Mouse (Mus musculus): ENCODE measurements around the gene Pcbp2. TPM values are rescaled to one million over a fixed set of nuclear protein-coding genes. Genes with fewer than 3 reads are reported as not detected.

The Pcbp2 gene
- total RNA-seq, 2 experiments from 2014 or later = 464 to 469 TPM

DNA sequence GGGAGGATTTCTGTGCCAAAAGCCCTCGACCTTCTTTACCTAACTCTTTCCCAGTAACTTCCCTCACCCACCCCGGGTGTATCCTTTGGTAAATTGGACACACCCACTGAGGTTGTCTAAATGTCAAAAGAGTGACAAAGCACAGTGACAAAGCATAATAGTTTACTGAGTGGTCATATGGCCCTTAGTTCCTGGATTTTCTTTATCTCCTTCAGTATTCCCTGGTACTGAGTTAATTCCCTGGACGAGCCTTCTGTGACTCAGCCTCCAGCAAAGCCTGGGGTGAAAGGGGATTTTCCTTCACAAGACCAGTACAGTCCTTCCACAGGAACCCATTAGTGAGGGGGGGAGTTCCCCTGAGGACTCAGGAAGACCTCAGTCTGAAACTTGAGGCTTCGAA lies 9.4 kb upstream of the Pcbp2 start:
- intact Hi-C loops (cut with DNase I) = no loop called here
- no peak for DNase-seq (ENCODE audit: low spot score in 2 of 2)

DNA sequence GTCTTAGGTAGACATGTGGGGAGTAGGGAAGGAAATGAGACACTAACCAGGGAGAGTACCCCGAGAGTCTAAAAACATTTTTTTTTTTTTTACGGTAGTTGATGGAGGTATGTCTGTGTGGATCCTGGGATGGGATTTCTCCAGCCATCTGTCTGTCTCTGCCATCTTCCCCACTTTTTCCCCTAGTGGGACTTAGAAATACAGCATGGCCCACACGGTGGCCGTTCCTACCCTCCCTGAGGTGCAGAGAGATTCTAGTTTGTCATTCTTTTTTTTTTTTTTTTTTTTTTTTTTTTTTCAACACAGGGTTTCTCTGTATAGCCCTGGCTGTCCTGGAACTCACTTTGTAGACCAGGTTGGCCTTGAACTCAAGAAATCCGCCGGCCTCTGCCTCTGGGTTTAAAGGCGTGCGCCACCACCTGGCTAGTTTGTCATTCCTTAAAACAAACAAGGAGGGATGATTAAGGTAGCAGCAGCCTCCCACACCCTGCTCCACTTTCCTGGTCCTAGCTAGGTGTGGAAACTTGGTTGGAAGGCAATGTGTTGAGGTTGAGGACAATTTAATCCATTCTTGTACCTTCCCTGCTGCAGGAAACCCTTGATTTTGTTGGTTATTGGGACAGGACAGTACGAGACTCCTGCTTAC lies 8.8 kb upstream of the Pcbp2 start:
- intact Hi-C loops (cut with DNase I) = no loop called here
- DNase-seq (ENCODE audit: low spot score in 2 of 2) = no peak

DNA sequence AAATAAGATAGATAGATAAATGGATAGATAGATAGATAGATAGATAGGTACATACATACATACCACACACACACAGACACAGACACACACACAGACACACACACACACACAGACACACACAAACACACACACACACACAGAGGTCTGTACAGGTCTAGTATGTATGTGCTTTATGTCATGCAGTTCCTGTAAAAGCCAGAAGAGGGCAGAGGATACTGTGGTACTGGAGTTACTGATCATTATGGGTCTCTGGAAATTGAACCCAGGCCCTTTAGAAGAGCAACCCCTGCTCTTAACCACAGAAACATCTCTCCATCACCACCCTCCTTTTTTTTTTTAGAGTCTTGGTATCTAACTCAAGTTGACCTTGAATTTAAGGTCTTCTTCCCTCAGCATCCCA lies 6.7 kb upstream of the Pcbp2 start:
- intact Hi-C loops (cut with DNase I) = no loop called here
- no peak for DNase-seq (ENCODE audit: low spot score in 2 of 2)

DNA sequence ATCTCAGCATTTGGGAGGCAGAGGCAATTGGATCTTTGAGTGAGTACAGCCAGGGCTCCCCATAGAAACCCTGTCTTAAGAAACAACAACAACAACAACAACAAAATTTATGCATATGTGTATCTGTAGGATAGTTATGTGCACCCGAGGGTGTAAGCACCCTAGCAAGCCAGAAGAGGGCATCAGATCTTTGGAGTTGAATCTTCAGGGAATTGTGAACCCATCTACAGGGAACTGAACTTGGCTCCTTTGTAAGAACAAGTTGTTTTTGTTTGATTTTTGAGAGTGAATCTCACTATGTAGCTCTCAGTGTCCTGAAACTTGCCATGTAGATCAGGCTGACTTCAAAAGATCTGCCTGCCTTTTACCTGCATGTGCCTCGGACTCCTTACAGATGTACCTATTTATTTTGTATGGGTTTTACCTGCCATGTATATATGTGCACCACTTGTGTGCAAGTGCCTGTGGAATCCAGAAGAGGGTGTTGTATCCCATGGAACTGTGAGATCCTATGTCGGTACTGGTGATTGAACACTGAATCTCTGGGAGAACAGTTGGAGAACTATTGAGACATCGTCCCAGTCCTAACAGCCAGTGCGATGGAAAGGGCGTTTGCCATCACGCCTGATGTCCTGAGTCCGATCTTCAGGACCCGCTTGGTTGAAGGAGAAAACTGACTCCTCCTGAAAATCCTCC lies 1.5 kb upstream of the Pcbp2 start:
- intact Hi-C loops (cut with DNase I) = no loop called here
- no peak for DNase-seq (ENCODE audit: low spot score in 2 of 2)

DNA sequence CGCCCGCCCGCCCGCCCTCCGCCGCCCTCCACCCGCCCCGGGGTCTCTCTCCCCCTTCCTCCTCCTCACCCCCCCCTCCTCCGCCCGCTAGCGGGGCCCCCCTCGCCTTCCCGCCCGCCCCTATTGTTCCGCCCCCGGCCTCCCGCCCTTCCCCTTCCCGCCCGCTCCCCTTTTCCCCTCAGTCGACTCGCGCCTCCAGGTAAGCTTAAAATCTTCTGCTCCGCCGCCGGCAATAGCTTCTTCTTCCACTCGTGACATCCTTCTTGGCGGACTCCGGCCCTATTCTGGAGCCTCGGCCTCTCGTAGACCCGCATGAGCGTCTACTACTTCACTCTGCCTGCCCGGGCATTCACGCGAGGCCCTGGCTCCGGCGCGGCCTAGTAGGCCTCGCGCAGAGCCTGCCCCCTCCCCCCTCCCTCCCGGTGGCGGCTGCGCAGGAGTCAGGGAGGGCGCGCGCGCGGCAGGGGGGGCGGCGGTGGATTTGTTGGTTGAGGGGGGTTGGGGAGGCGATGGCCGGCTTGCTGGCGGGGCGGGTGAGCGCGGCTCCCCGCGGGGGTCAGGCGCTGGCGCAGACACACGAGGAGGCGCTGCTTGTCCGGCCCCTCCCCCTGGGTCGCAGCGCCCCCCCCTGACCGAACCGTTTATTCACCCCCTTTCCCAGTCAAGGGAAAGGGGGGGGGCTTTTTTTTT lies 411 bp downstream of the Pcbp2 start:
- intact Hi-C loops (cut with DNase I) = loop anchor here (1.0 kb wide), 1 partner anchor 48 kb away; the partner anchor contains the start of gene Tarbp2
- DNase-seq (ENCODE audit: low spot score in 2 of 2) = peak; percentile 79 to 80

DNA sequence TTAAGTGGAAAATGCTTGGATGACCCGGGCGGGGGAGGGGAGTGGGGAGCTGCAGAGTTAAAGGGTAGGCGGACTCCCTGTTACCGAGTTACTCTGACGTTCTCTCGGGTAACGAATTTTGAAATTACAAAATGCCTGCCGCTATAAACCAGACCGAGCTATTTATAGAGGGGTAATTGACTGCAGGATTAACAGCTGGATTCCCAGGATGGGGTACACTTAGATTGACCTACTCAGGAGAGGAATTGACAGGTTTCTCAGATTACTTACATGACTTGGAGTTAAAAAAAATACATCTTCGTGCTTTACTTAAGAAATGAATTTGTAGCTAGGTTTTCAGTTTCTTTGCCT lies 931 bp downstream of the Pcbp2 start:
- no peak for DNase-seq (ENCODE audit: low spot score in 2 of 2)
- intact Hi-C loops (cut with DNase I) = loop anchor here (1.0 kb wide), 1 partner anchor 47 kb away; the partner anchor contains the start of gene Tarbp2

DNA sequence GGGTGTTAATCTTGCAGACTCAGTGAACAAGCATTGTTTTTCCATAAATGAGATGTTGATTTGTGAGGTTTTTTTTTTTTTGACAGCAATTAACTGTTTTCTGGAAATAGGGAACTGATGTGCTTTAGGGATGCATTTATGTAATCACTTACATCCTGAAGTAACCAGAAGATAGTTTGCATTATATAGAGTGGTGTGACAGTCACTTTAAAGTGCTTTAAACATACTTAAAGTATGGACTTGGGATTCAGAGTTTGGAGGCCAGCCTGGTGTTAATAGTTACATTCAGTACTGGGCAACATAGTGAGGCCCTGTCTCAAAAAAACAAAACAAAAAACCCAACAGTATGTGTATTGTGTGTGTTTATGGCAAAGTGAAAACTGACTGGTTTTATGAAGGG lies 1.4 kb downstream of the Pcbp2 start:
- intact Hi-C loops (cut with DNase I) = loop anchor here (1.0 kb wide), 1 partner anchor 47 kb away; the partner anchor contains the start of gene Tarbp2
- no peak for DNase-seq (ENCODE audit: low spot score in 2 of 2)

DNA sequence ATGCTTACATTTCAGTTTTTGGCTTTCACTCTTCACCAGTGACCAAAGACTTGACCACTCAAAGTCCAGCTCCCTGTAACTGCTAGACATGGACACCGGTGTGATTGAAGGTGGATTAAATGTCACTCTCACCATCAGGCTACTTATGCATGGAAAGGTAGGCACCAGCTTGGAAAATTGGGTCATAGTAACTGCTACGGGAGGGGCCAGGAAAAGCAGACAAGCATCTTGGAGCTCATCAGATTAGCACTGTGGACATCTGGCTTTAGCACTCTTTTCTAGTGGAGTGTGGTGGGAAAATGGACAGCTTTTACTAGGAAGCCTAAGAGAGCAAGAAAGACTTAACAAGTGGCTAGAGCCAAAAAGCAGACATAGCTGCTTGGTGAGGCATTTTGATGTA lies 2.9 kb downstream of the Pcbp2 start:
- intact Hi-C loops (cut with DNase I) = no loop called here

DNA sequence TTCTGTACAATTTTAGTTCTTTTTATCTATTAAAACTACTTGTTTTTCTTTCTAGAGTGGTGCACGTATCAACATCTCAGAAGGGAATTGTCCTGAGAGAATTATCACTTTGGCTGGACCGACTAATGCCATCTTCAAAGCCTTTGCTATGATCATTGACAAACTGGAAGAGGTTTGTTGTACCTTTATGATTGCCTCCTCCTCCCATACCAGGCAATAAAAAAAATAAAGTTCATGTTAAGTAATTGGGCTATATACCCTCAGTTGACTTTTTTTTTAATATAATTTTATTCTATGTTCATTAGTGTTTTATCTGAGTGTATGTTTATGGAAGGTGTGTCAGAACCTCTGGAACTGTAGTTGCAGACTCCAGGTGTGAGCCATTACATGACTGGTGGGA lies 4.2 kb downstream of the Pcbp2 start:
- no peak for DNase-seq (ENCODE audit: low spot score in 2 of 2)
- intact Hi-C loops (cut with DNase I) = loop anchor here (2.0 kb wide), 1 partner anchor 14 kb away; no protein-coding TSS in a partner anchor

More for the DNA sequence above, 2.9 kb downstream of the Pcbp2 start:
- DNase-seq (ENCODE audit: low spot score in 2 of 2) = no peak

DNA sequence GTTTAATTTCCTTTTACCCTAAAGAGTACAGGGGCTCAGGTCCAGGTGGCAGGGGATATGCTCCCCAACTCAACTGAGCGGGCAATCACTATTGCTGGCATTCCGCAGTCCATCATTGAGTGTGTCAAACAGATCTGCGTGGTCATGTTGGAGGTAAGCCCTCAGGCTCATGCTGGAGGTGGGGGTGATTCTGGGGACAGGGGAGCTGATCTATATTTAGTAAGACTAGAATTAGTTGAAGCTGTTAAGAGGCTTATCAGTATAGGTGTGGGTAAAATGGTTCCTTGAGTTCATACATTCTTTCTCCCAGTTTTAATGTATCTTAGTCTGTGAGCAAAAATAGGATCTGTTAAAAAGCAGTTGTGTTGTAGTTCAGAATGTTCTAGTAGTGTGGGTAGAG lies 12.8 kb downstream of the Pcbp2 start:
- intact Hi-C loops (cut with DNase I) = no loop called here
- no peak for DNase-seq (ENCODE audit: low spot score in 2 of 2)

DNA sequence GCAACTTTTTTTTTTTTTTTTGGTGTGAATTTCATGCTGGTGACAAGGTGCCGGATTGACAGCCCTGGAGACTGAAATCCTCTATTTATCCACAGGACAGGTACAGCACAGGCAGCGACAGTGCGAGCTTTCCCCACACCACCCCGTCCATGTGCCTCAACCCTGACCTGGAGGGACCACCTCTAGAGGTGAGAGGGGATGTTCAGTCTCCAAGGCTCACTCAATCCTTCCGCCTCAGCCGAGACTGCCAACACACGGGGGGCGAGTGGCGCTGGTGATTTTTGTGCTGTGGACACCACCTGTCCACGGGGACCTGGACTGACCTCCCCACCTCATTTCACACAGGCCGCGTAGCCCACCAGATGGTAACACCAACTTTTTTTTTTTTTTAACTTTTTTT lies 15.5 kb downstream of the Pcbp2 start:
- intact Hi-C loops (cut with DNase I) = no loop called here
- no peak for DNase-seq (ENCODE audit: low spot score in 2 of 2)

DNA sequence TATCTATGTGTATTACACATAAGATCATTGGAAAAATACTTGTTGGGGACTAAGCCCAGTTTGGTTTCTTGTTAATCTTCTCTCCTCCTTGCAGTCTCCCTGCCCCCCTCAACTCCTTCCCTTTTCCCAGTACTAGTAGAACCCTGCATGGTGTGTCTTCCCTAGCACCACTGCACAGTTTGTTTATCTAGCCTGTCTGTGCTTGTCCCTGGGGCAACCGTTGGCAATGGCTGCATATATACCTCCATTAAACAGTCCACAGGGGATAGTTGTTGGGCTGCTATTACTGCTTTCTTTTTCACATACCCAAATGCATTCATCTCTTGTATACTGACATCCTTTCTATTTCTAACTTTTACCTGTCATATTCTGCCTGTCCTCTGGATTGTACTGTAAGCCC lies 17.3 kb downstream of the Pcbp2 start:
- no peak for DNase-seq (ENCODE audit: low spot score in 2 of 2)
- intact Hi-C loops (cut with DNase I) = loop anchor here (2.0 kb wide), 1 partner anchor 13 kb away; no protein-coding TSS in a partner anchor

DNA sequence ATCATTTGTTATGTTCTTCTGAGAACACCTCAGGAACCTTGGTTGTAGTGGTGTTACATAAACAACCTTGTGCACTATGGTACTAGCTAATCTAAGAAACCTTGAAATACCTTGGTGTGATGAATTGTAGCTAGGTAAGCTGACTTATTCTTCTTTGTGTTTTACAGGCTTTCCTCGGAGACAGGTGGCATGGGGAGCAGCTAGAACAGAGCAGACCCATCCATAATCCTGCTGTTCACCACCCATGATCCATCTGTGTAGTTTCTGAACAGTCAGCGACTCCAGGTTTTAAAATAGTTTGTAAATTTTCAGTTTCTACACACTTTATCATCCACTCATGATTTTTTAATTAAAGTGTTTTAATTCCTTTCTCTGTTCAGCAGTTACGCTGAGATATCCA lies 28.0 kb downstream of the Pcbp2 start:
- no peak for DNase-seq (ENCODE audit: low spot score in 2 of 2)
- intact Hi-C loops (cut with DNase I) = no loop called here

DNA sequence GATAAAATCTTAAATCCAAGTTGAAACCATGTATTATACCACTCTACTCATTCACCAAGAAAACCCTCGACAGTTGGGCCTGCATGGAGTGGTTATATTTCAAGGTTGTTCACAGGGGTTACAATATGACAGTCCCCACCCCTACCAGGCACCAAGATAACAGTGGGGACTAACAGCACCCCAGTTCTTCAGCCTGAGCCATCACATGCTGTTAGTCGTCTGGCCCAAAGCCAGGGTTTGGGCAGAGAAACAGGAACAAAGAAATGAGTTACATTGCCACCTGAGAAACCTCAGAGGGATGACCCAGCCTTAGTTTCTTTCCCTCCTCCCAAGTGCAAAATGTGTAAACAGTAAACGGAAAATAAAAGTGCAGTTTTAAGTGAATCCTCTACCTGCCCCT lies 29.0 kb downstream of the Pcbp2 start:
- intact Hi-C loops (cut with DNase I) = no loop called here
- no peak for DNase-seq (ENCODE audit: low spot score in 2 of 2)

DNA sequence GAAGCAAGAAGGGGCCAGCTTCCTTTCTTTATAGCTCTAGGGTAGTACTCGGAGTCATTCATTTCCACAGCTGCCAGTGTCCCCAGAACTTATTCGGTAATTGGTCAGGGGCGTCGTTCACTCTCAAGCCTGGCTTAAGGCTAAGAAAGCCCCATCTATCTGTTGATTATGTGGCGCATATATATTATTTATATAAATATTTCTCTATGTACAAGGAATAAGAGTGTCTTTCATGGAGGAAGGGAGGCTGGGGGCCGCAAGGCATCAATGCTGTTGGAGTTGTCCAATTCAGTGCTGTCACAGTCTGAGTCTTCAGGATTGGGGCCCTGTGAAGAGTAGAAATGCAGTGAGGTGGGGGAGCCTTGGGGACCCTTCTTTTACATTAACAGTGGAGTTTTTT lies 29.5 kb downstream of the Pcbp2 start:
- DNase-seq (ENCODE audit: low spot score in 2 of 2) = no peak
- intact Hi-C loops (cut with DNase I) = no loop called here

DNA sequence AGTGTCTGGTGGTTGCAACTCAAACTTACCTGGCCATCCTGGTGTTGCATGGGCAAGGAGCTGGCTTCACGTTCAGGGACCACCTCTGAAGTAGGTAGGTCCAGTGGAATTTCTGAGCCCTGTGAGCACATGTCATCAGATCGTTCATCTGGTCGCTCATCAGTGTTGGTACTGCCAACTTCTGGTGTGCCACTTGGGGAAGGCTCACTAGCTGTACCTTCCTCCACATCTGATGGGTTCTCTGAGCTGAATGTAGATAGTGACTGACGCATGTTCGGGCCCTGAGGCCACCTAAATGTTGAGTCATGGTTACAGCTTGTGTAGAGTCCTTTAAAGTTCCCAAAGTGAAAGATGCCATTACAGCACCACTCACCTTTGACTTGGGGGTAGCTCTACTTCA lies 30.1 kb downstream of the Pcbp2 start:
- no peak for DNase-seq (ENCODE audit: low spot score in 2 of 2)
- intact Hi-C loops (cut with DNase I) = no loop called here

DNA sequence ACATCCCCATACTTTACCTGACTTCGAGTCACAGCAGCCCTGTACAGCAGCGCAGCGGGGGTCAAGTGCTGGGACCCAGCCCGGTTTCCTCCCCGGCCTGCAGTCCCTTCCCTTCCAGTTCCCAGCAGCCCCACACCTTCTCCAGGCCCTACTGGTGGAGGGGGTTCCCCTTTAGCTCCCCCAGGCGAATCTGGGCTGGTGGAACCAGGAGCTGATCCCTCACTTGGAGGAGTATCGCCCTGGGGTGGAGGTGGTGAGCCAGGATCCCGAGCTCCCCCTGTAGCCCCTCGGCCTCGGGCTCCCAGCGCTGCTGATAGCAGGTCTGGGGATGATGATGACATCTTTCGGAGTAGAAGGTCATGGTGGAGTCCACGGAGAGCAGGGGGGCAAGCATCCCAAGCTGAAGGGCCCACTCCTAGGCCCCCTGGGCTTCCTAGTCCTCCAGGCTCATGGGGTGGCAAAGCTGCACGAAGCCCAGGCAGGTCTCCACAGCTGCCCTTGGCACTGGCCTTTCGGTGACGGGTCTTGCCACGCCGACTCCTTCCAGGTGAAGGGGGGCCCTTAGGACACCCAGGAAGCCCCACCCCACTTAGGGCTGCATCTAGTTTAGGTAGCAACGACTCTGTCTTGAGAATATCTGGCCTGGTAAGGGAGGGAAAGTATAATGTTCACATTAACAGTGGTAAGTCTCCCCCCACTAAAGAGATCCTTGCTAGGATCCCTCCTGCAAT lies 30.9 kb downstream of the Pcbp2 start:
- DNase-seq (ENCODE audit: low spot score in 2 of 2) = no peak
- intact Hi-C loops (cut with DNase I) = no loop called here

DNA sequence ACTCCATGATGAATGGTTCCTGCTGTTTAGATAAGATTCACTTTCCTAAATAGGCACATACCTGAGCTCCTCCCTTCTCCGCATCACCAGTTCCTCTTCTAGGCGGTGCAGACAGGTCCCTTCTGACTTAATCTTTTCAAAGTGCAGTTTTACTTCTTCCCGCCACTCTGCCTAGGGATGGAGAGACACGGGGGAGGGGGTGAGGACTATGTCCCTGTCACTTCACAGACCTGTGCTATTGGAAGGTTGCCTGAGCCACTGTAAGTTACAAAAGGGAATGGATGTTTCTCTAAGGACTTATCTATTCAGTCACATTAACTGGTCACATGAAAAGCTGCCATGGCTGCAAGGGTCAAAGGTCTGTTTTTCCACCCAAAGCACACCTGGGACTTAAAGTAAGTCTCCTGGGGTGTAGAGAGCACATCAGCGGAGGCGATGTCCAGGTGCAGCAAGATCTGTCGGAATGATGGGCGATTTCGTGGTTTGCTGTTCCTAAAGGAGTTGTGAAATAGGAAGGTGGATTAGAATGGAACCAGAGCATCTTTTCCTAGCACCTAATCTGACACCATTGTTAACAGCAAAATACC lies 32.0 kb downstream of the Pcbp2 start:
- intact Hi-C loops (cut with DNase I) = no loop called here

DNA sequence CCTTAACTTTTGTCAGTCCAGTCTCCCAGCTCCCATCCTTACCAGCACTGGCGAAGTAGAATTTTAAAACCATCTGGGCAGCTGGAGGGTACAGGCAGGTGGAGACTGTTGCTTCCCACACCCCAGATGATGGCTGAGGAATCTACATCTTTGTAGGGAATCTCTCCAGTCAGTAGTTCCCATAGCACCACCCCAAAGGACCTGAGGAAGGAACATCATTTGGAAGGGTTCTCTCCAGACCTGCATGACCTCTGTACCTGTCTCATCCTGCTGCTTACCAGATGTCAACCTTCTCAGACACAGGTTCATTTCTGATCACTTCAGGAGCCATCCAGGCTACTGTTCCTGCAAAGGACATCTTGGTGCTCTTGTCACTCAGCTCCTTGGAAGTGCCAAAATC lies 33.1 kb downstream of the Pcbp2 start, which contains the start of gene Gm10337:
Gm10337 (plus strand) TSS at position 276 of the 400 bp plus-strand sequence.
- intact Hi-C loops (cut with DNase I) = no loop called here
- no peak for DNase-seq (ENCODE audit: low spot score in 2 of 2)

More for the DNA sequence above, 32.0 kb downstream of the Pcbp2 start:
- DNase-seq (ENCODE audit: low spot score in 2 of 2) = no peak
